Mouse (Mus musculus) kidney, adult 10 weeks (tissue): ENCODE data around the gene Defb19. TPM values are rescaled to one million over a fixed set of nuclear protein-coding genes. Genes with fewer than 3 reads are reported as not detected.

Source experiments
- polyA plus RNA-seq: library from polyadenylated mRNA; stranded (reverse); fragments of 350-450 nt; fragmentation: Illumina TruSeq; extraction: RNeasy Lipid Tissue Mini Kit (QIAGEN cat#74804); gene quantifications from one replicate; pipeline ENCODE4 v1.2.3, GENCODE M21; 2014; ENCODE audit warnings: low read depth, low replicate concordance

Defb19 gene
- not detected for polyA plus RNA-seq

GRCm38 (mm10) chr2:152580107-152580506, at the start of gene Defb19:
TSS of gene Defb19 (minus strand) at chr2:152580312.

GRCm38 (mm10) chr2:152626774-152627591, 46.9 kb upstream of the Defb19 start, which contains the start of gene Rem1:
TSS of gene Rem1 (plus strand) at chr2:152626951.

DNA sequence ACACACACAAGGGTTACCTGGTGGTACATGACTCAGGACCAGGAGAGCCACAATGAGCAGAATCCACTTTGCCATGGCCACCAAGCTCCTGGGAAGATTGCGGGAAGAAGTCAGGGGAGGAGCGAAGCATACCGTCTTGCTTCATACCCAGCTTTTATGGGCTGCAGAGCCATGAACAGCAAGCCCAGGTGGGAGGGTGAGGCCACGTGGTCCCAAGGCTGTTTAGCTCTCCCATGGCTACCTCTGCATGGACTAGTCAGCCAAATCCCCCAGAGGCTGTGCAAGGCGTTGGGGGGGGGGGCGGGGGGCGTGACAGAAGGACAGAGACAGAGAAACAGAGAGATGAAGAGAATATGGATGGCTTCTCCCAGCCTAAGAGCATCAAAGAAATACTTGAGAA, 42.8 kb upstream of the Defb19 start, which contains the start of gene Defb25:
Gene Defb25 (minus strand): TSS at position 101 of the 400 bp plus-strand sequence.

DNA sequence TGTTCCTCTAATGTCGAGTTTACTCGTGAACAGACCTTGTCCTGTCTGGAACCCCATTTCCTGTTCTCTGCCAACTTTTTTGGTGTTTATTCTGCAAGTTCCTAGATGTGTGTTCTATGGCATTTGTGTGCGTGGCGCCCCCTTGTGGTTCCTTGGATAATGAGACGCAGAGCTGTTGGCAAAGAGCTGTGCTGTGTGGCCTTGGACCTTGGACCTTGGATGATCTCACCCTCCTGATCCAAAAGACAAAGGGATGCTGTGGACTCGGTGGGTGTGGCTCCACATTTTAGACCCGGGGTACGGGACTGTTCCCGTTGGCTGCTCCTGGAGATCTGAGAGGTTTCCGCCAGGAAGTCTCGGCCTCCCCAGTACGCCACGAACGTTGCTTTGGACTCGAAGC, 23.9 kb upstream of the Defb19 start, which contains the start of gene Defb36:
Gene Defb36 (plus strand): TSS at position 271 of the 400 bp plus-strand sequence.

GRCm38 (mm10) chr2:152599299-152599698, 19.2 kb upstream of the Defb19 start, which contains the start of gene Defb45:
TSS of gene Defb45 (minus strand) at chr2:152599399.

GRCm38 (mm10) chr2:152572114-152572794, 7.9 kb downstream of the Defb19 start, which contains the start of gene Defb21:
TSS of gene Defb21 (plus strand) at chr2:152572744.

DNA sequence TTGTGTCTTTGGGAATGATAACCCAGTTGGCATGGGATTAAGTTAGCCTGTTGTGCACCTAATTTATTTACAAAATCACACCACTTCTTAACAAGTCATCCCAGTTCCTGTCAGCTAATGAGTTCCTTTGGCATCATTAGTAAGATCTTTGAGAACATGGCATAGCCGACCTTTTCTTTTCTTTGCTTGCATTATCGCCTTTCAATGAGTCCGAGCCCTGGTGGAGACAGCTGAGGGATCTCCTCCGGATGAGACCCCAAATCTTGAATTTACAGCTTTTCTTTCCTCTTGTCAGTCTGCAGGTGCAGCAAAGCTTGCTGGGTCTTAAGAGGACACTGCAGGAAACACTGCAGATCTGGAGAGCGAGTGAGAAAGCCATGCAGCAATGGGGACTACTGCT, 11.1 kb downstream of the Defb19 start, which contains the start of gene Gm17416:
Gene Gm17416 (plus strand): TSS at position 301 of the 400 bp plus-strand sequence.

GRCm38 (mm10) chr2:152539944-152540710, 40.0 kb downstream of the Defb19 start, which contains the start of gene Defb29:
TSS of gene Defb29 (minus strand) at chr2:152540098.

Other genes with a start within 250 kb of the Defb19 start
- gene Rbck1, start 247.7 kb downstream of the Defb19 start, polyA plus RNA-seq = 0.44 TPM
- gene Trib3, start 236.3 kb downstream of the Defb19 start, polyA plus RNA-seq = not detected
- gene Nrsn2, start 203.7 kb downstream of the Defb19 start, polyA plus RNA-seq = not detected
- 0.40 TPM for gene Sox12, start 182.2 kb downstream of the Defb19 start, polyA plus RNA-seq
- gene Zcchc3, start 165.3 kb downstream of the Defb19 start, polyA plus RNA-seq = 3.2 TPM
- gene 6820408C15Rik, start 164.7 kb downstream of the Defb19 start, polyA plus RNA-seq = 0.36 TPM
- not detected for gene Defb23, start 115.7 kb downstream of the Defb19 start, polyA plus RNA-seq
- not detected for gene Defb20, start 103.2 kb downstream of the Defb19 start, polyA plus RNA-seq
- gene Defb22, start 90.2 kb downstream of the Defb19 start, polyA plus RNA-seq = not detected
- gene Defb26, start 68.6 kb downstream of the Defb19 start, polyA plus RNA-seq = 2.1 TPM
- not detected for gene Defb28, start 62.1 kb downstream of the Defb19 start, polyA plus RNA-seq
- 44.8 TPM for gene Defb29, start 40.2 kb downstream of the Defb19 start, polyA plus RNA-seq
- not detected for gene Gm17416, start 11.0 kb downstream of the Defb19 start, polyA plus RNA-seq
- gene Defb21, start 7.6 kb downstream of the Defb19 start, polyA plus RNA-seq = not detected
- gene Defb45, start 19.1 kb upstream of the Defb19 start, polyA plus RNA-seq = not detected
- gene Defb36, start 24.0 kb upstream of the Defb19 start, polyA plus RNA-seq = not detected
- not detected for gene Defb25, start 42.7 kb upstream of the Defb19 start, polyA plus RNA-seq
- gene Rem1, start 46.6 kb upstream of the Defb19 start, polyA plus RNA-seq = 1.3 TPM
- gene H13, start 89.1 kb upstream of the Defb19 start, polyA plus RNA-seq = 32.4 TPM
- 24.4 TPM for gene Mcts2, start 106.7 kb upstream of the Defb19 start, polyA plus RNA-seq
- gene Id1, start 155.9 kb upstream of the Defb19 start, polyA plus RNA-seq = 27.5 TPM
- gene Cox4i2, start 173.9 kb upstream of the Defb19 start, polyA plus RNA-seq = not detected